Mouse (Mus musculus): Measurements from ENCODE around the gene Gm12569. TPM values are rescaled to one million over a fixed set of nuclear protein-coding genes. Genes with fewer than 3 reads are reported as not detected.

The Gm12569 gene
- polyA plus RNA-seq, 1 experiment: not detected

GRCm38 (mm10) chr11:51265326-51265725 is 45.1 kb downstream of the Gm12569 start:
- TF ChIP-seq CTCF (conservative IDR thresholded peaks at IDR 0.05; ENCODE audit: insufficient read depth, insufficient read length, low read depth, low read length): peak; percentile 54
- TF ChIP-seq POLR2A (IDR thresholded peaks at IDR 0.05; ENCODE audit: low read depth, low read length): no peak
- peak; percentile 39 for DNase-seq
- Histone ChIP-seq H3K4me3 (ENCODE audit: insufficient read depth, low read depth, low read length) (no peak overlapping the region), H3K36me3 (ENCODE audit: control insufficient read depth, insufficient read depth, low read length) (peaks cover 2% of the 10 kb centered on the region), H3K27ac (ENCODE audit: insufficient read depth, low read depth, low read length) (no peak overlapping the region), H3K27me3 (replicated peaks; ENCODE audit: control insufficient read depth, insufficient read depth, low read length) (no peaks in the 10 kb centered on the region), H3K4me1 (ENCODE audit: control insufficient read depth, insufficient read depth, low read length) (peaks cover 3% of the 10 kb centered on the region)
- WGBS: 35% methylated on average over 3 of the region's 3 CpGs

- no peaks in the 10 kb centered on the region for H3K27me3 ChIP-seq (replicated peaks; ENCODE audit: control insufficient read depth, insufficient read depth, low read length)
- H3K27ac ChIP-seq (ENCODE audit: insufficient read depth, low read depth, low read length): no peak overlapping the region
- DNase-seq: no peak
- H3K4me1 ChIP-seq (ENCODE audit: control insufficient read depth, insufficient read depth, low read length): no peaks in the 10 kb centered on the region
- WGBS: 92% methylated on average over 1 of the region's 1 CpGs
- no peak overlapping the region for H3K4me3 ChIP-seq (ENCODE audit: insufficient read depth, low read depth, low read length)
- H3K36me3 ChIP-seq (ENCODE audit: control insufficient read depth, insufficient read depth, low read length): peaks cover 23% of the 10 kb centered on the region
- TF ChIP-seq CTCF (conservative IDR thresholded peaks at IDR 0.05; ENCODE audit: insufficient read depth, insufficient read length, low read depth, low read length): no peak
These were observed 54.1 kb downstream of the Gm12569 start for GRCm38 (mm10) chr11:51274418-51274817.

Other genes with a start within 250 kb of the Gm12569 start
- not detected in 2 replicates for gene Olfr1377, start 238.5 kb upstream of the Gm12569 start, polyA plus RNA-seq (2012; rRNA removed)
- not detected in 2 replicates for gene Olfr51, start 216.9 kb upstream of the Gm12569 start, polyA plus RNA-seq (2012; rRNA removed)
- gene Olfr54, start 206.2 kb upstream of the Gm12569 start, polyA plus RNA-seq (2012; rRNA removed): not detected in 2 replicates
- not detected in 2 replicates for gene Olfr1375, start 172.4 kb upstream of the Gm12569 start, polyA plus RNA-seq (2012; rRNA removed)
- 2.2 and 5.2 TPM in 2 replicates for gene Zfp354a, start 161.2 kb upstream of the Gm12569 start, polyA plus RNA-seq (2012; rRNA removed)
- gene Clk4, start 41.3 kb downstream of the Gm12569 start, polyA plus RNA-seq (2012; rRNA removed): 27.0 and 27.4 TPM in 2 replicates
- gene BC049762, start 42.6 kb downstream of the Gm12569 start, polyA plus RNA-seq (2012; rRNA removed): 2.8 and 3.3 TPM in 2 replicates
- gene Col23a1, start 69.4 kb downstream of the Gm12569 start, polyA plus RNA-seq (2012; rRNA removed): 1.5 and 1.9 TPM in 2 replicates

Data from kidney, adult 2 months (tissue).